Mouse (Mus musculus) liver (tissue): Measurements from ENCODE around the gene P2ry14.
"Not testable (repeated sequence)": the region's sequence is repeated elsewhere in the genome, so short reads cannot be mapped to it uniquely, and the experiment has no call there.

ENCODE experiments used
- DNase-seq: peaks from one replicate; pipeline ENCODE4 v3.0.0-alpha.2; 2020; ENCODE audit warnings: mixed read lengths

P2ry14 gene

DNA sequence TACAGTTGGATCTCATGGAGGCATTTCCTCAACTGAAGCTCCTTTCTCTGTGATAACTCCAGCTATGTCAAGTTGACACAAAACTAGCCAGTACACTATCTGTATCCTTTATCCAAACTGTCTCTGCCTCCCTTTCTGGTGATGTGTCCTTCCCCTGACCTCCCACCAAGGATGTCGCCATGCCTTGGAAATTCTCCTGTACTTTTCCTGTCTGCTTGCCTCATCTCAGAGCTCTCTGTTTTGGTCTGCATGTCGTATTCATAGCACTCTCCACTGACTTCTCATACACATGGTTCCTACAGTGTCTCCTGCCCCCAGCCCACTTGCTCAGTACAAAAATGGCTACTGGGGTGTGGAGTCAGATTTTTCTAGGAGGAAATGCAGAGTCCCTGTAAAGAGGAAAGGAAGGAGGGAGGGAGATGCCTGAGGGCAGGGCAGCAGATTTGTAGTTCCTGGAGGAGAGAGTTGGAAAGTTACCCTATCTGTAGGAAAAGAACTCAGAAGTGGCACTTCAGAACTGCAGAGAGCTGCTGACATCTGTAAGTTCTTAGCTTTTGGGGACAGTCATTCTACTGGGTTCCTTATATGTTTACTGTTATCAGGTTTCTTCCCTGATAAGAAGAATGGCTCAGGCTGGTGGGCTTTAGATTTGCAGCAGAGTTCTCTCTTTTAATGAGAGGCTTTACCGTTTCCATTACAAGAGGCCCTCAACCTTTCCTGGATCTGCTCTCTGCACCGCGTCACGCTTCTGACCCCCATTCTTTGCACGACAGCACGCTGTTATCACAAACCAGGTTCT is 11.7 kb downstream of the P2ry14 start:
- no peak for DNase-seq

DNA sequence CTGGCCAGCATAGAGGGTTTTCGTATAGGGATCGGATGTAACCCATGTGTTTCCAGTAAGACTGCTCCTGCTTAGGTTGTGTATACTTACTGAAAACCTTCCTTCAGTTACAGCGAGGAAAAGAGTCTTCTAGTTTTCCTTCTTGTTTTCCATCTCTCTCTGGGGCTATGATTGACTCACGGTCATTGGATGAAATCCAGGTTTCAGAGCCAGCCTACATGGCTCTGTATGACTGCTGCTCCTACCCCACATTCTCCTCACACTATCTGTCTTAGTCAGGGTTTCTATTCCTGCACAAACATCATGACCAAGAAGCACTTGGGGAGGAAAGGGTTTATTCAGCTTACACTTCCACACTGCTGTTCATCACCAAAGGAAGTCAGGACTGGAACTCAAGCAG is 12.5 kb downstream of the P2ry14 start:
- not testable (repeated sequence) for DNase-seq

DNA sequence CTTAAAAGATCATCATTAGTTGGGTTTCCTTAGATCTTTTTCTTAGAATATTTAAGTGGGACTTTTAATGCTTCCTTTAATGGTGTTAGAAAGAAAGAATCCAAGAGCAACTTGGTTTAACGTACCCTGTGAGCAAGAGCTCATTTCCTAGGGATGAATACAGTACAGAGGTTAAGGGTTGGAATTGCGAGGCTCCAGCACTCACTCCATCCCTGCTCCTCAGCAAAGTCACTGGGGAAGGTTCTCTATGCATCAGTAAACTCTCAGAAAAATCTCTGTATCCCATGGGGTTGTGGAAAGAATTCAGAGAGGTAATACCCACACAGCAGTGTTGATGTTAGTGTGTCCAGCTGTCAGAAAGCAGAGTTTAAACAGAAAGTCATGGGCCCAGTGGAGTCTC is 13.3 kb downstream of the P2ry14 start:
- no peak for DNase-seq

DNA sequence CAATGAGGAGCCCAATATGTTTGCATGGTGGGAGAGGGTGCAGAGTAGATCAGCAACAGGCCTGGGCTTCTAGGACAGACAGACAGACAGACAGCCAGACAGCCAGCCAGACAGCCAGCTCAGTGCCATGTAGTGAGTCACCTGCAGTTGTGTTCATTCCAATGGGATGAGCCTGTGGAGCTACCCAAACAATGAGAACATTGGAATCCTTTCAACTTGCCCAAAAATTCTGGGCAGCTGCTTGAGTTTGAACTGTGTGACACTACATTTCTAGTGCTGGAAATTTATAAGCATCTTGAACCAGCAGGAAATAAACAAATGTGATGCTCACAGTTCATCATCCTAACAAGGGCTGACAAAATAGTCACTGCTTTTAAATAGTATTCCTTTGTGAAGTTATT is 13.8 kb downstream of the P2ry14 start:
- no peak for DNase-seq

DNA sequence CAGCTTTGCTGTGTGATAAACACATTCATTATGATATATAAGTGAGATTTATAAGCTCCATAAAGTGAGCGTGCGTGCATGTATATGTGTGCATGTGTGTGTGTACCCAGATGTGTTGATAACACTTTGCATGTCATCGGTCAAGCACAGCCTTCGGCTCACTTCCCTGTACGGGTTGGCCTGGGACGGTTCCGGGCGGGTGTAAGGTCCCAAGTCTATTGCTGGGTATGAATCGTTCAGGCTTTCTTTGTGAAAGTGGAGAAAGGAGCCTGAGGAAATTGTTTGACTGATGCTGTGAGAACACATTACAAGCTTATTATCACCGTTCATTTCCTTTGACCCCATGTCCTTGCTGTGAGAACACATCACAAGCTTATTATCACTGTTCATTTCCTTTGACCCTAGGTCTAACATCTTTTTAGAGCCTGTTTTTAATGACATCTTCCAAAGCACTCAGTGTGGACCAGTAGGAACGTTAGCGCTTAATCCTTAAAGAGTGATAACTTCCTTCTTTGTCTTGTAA is 14.4 kb downstream of the P2ry14 start:
- DNase-seq = no peak

DNA sequence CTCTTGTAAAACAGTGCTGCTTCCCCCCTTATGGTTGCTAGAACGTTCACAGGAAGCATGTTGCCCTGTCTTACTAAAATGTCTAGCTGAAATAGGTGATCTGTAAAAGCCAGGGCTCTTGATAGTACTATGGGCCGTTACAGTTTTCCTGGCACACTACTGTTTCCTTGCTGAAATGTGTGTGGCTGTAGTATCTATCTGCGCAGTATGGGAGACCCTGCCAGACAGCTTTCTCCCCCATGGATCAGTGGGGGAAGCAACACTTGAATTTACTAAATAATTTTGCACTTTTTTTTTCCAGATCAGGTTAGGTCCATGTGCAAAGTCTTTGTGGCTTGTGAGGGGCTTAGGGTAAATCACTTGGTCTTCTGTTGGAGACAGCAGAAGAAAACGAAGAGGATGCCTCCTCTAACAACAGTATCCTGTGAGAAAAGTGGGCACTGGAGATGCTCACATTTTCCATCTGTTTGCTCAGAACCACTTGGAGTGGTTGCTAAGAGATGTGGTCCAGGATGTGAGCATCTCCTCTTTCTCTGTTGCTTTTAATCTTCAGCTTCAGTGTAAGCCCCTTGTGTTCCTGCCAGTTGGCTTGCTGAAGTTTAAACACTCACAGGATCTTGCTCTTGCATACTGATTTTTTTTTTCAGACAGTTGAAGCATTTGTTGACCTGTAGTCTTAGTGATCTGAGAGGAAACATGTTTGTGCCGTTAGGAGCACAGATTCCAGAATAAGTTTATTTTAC is 17.3 kb downstream of the P2ry14 start:
- no peak for DNase-seq

DNA sequence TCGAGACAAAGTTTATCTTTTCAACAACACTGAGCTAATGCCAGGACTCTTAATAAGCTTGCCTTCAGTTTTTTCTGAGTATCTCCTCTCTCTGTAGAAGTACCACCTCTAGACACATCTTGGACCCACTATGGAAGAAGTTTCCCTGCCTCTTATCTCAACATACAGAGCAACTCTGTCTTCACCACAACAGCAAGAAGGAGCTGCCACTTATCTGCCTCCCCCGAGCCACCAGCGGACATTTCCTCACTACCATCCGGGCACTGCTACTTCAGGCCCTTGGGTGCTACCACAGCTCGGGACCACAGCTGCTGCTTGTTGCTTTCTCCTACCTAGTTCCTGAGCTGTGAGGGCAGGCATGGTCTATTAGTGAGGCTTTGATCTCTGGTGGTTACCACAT is 20.2 kb downstream of the P2ry14 start:
- DNase-seq = peak; percentile 62

DNA sequence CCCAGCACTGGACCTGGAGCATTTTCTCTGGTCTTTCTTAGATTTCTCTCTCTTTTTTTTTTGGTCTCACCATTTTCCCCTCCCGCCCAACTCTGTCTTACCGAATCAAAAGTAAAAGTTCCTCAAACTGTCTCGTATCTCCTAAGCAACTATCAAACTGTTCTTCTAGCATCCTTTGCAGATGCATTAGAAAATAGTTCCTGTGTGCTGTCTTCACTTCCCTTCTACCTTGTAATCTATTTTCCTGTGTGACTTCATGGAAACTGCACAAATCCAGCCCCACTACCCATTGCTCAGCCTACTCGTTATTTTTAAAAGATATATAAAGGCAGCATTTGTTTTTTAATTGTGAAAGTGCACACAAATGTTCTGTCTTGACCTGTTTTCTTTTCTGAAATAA is 21.5 kb downstream of the P2ry14 start:
- no peak for DNase-seq

DNA sequence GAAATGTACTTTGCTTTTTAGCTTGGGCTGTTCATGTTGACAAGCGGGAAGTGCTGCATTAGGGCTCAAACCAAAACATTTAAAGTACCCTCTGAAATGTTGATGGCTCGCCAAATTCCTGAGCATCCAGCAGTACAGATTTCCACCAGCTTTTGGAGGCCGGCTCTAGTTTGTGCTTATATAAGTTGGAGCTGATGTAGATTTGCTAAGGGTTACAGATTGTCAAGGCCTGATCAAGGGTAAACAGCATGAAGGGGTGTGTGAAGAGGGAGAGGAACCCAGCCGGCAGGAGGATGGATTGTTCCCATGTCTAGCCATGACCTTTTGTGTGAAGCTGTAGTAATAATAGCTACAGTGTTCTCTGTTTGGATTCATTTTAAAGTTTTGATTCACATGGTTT is 22.3 kb downstream of the P2ry14 start:
- no peak for DNase-seq

DNA sequence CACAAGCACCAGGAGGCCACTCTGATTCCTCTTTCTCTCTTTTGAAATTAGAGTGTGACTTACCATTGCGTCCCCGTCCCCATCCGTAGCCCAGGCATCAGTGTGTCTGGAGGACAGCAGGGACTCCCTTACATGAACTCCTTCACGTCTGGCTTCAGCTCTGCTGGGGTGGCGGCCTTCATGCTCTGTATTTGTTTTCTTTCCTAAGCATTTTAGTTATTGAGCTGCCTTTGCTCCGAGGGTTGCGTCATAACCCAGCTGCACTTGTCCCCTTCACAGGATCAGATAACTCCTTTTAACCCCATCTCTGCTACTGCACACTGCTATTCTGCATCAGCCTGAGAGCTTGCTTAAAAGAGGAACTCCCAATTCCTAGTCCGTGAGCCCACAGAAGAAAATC is 23.0 kb downstream of the P2ry14 start:
- DNase-seq = peak; percentile 29

DNA sequence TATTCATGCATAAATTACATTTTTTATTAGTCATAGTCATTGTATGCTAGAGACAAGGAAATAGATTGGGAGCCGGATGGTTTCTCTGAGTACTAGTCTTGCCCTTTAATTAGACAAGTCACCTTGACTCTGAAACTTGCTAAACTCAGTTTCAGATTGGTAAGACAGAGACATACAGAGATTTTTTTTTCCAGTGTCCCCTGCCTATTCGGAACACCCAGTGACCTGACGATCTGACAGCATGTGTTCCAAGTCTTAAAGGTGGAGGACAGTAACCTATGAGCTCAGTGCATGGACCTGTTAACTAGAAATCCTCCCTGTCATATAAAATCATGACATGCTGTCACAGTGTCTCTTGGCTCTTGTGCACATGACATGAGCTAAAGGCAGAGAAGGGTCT is 23.9 kb downstream of the P2ry14 start:
- DNase-seq = no peak

DNA sequence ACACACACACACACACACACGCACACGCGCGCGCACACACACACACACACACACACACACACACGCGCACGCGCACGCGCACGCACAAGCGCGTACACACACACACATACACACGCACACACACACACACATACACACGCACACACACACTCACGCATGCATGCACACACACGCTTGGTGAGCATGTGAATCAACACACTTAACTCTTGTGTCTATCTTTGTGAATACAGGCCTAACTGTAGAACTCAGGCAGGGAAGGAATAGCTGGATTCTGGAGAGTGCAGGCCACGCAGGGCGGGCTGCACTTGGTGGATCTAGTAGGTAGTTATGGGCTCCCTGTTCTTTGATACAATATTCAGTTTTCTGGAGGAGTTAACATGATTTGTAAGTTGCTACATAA is 24.7 kb downstream of the P2ry14 start:
- no peak for DNase-seq

DNA sequence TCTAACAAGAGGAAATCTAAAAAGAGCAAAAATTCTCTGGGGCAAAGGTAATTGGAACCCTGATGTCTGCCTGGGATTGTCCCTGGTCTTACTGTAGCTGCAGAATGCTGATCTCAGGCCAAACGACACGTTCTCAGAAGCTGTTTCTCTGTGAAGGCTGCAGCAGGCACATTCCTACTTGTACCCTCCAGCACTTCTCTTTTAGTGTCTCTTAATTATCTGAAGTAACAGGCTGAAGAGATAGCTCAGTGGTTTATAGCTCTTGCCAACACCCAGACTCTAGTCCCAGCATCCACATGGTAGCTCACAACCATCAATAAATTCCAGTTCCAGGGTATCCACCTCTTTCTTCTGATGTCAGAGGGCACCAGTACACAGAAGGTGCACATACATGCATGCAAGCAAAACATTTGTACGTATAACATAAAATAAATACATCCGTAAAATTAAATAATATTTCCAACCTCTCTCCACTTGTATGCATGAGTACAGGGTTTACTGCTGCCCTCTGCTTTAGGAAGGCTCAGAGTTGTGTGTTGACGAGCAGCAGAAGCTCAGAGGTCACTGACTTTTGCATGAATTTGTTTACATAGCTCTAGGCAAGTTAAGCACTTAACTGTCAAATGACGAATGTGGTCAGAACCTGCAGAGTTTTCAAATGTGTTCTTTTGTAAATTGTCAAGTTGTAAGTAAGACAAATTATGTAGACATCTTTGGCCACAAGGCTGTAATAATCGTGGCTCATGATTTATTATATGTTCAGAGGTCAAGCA is 27.4 kb downstream of the P2ry14 start:
- DNase-seq = no peak

DNA sequence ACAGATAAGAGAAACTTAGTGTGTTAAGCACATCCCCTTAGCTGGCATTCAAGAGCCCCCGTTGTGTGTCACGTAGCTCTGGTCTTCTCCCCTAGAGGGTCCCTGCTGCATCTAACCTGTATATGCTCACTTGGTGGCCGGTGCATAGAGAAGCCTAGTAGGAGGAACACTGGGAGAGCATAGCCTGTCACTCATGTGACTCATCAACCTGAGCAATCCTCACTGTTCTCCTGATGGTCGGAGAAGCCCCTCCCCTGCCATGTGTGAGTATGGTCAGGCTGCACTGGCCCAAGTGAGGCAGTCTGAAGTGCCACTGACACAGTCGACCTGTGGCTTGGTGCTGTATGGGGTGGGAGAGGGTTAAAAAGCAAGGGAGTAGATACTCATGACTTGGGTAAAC is 28.4 kb downstream of the P2ry14 start:
- DNase-seq = no peak

DNA sequence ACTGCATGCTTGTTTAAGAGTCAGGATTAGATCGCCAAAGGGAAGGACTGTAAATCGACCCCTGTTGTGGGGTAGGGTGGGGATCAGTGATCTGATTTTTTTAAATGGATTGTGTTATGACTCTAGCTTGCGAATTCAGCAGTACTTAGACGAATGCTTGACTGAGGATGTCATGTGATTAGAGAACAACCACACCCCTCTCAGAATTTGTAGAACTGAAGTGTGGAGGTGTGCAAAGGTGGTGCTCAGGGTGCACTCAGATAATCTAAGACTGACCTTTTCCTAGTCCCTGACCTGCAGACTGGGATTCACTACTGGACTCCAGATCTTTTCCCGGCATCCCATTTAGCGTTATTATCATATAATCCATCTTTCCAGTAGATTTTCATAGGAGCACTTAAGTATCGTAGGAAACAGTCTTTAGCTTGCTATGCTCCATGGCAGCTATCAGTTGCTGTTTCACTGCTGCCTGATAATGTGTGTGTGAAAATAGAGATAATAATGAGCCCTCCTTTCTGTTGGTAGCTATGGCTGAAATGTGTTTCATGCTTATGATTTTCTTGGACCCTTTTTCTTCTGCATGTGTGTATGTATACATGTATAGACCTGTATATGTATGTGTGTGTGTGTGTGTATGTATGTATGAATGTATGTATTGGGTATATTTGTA is 31.5 kb downstream of the P2ry14 start:
- no peak for DNase-seq

DNA sequence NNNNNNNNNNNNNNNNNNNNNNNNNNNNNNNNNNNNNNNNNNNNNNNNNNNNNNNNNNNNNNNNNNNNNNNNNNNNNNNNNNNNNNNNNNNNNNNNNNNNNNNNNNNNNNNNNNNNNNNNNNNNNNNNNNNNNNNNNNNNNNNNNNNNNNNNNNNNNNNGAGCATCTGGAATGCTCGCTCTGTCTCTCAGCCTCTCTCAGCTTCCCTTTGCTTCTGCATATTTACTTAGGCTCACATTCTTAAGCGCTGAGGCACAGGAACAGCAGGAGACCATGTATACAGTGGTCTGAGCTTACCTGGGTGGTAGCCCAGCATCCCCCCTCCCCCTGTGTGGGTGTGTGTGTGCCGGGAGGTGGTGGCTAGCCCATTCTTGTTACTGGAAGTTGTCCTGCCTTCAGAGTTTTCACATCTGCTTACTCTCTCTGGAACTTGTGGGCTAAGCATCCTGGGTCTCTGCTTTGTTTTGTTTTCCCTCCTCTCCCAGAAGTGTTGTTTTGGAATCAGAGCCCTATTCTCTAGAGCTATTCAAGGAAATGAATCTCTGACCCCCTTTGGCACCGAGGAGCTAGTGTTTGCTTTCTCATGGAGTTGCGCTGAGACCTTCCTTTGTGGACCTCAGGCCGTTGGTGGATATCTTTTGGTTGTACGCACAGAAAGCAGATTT is 32.2 kb downstream of the P2ry14 start:
- no peak for DNase-seq

DNA sequence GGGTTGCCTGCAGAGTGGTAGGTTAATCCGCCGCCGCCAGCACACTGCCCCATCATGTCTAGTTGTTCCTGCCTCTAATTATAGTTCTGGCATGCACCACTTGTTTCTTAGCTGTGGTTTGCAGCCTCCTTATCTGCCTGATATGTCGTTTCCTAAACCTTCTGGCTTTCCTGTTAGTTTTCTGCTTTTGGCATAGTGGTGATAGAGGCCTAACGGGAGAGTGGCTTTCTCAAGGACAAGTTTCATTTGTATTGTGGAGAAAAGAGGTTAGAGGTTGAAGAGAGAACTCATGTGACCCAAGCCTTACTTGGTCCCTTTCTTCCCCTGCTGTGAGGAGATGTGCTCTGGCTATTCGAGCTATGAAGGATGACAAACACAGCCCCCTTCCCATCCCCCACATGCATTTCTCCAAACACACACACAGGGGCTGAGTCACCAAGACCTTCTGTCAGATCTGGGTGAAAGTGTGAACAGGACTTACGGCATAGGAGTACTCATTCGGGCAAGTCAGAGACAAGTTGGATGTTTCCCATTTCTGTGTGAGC is 39.4 kb downstream of the P2ry14 start:
- DNase-seq = peak; percentile 42

DNA sequence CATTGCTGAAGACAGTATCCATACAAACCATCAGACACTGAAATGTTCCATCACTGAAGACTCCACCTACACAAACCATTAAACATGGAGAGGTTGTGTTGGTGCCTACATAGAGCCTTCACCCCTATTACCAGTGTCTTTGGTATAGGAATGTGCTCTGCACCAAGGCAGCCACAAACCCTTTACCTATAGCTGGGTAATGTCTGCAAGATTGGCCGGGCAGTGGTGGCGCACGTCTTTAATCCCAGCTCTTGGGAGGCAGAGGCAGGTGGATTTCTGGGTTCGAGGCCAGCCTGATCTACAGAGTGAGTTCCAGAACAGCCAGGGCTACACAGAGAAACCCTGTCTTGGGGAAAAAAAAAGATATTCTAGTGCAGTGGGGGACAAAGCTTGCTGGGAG is 40.1 kb downstream of the P2ry14 start:
- DNase-seq = not testable (repeated sequence)

DNA sequence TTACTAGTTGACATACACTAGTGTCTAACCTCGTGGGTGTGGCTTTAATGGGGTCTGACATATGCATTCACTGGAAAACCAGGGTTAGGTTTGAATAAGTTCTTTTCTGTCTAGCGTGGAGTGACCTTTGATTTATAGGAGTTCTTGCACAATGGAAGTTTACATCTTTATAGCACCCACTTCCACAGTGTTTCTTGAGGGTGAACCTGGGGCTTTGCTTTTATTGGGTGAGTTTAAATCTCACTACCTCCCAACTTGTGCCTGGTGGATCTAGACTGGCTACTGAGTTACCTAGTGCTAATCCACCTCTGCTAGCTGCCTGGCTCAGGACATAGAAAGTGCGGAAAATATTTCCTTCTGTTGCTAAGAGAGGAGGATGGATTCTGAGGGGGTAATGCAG is 41.5 kb downstream of the P2ry14 start:
- no peak for DNase-seq

DNA sequence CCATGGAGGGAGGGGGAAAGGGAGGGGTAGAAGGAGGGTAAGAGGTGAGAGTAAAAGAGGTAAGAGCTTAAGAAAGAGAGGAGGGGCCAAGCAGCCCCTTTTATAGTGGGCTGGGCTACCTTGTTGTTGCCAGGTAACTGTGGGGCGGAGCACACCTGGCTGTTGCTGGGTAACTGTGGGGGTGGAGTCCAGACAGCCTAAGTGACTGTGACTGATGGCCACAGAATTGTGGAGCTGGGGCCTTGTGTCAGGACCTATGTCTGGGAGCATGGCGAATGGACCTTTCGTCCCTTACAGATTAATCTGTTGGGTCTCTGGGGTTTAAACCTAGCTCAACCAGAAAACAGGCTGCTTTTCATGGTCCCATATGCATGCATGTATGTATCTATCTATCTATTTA is 43.6 kb downstream of the P2ry14 start:
- not testable (repeated sequence) for DNase-seq

DNA sequence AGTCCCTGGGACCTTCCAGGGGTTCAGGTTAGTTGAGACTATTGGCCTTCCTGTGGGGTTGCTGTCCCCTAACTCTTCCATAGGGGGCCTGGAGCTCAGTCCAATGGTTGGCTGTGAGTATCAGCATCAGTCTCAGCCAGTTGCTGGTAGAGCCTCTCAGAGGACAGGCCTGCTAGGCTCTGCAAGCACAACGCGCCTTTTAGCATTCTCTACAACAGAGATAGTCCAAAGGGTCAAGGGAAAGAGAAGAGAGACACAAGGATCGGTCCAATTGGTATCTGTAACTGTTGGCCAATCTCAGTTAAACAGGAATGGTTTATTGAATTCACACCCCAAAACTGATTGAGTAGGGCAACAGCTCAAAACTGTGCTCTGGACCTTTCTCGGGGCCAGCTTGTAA is 46.0 kb downstream of the P2ry14 start:
- no peak for DNase-seq

DNA sequence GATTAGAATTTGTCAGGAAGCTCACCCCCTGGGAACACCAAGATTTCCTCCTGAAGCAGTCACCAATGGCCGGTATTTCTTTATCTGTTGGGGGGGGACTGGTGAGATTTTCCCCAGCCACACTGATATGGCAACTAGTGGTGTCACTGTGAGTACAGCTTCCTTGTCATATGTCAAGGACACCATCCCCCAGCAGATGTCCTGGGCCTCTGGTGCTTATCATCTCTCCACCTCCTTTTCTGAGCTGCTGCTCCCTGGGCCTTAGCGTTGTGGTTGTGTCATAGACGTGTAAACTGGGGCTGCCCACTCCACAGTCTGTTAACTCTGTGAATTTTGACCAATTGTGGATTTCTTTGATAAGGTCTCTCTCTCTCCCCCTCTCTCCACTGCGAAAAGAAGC is 49.0 kb downstream of the P2ry14 start:
- DNase-seq = peak; percentile 41
